Mouse (Mus musculus): ENCODE data around the gene Gcsam. TPM values are rescaled to one million over a fixed set of nuclear protein-coding genes. Genes with fewer than 3 reads are reported as not detected.

The Gcsam gene
- polyA plus RNA-seq (2012; rRNA removed) = 0.04 and 0.05 TPM in 2 replicates

DNA sequence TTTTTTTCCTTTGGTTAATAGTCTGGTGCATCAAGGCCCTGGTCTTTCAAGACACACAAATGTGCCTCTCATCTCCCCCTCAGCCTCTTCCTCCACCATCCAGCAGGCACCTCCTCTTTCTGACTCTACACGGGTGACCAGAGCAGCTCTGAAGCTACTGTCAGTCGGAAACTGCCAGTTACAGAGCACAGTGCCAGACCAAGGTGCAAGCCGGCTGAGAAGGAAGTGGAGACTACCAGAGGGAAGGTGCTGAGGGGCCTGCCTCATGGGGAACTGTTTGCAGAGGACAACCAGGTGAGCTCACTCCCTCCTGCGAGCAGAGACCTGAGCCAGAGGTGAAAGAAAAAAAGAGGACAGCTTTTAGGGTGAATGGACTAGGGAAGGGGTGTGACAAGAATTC, at the start of gene Gcsam:
TSS of gene Gcsam (plus strand) at position 114 of the 400 bp plus-strand sequence.
- TF ChIP-seq POLR2A (IDR thresholded peaks at IDR 0.05; ENCODE audit: borderline replicate concordance, extremely low read depth, insufficient read depth, insufficient read length, poor library complexity, severe bottlenecking) (no peak), CTCF (IDR thresholded peaks at IDR 0.05; ENCODE audit: borderline replicate concordance, extremely low read depth, insufficient read depth, insufficient read length) (no peak)
- DNase-seq (ENCODE audit: low read depth) = no peak

- no peak for TF ChIP-seq CTCF (IDR thresholded peaks at IDR 0.05; ENCODE audit: borderline replicate concordance, extremely low read depth, insufficient read depth, insufficient read length)
- no peak for TF ChIP-seq POLR2A (IDR thresholded peaks at IDR 0.05; ENCODE audit: borderline replicate concordance, extremely low read depth, insufficient read depth, insufficient read length, poor library complexity, severe bottlenecking)
- no peak for DNase-seq (ENCODE audit: low read depth)
These were observed 48.4 kb upstream of the Gcsam start for GRCm38 (mm10) chr16:45561747-45562146.

DNA sequence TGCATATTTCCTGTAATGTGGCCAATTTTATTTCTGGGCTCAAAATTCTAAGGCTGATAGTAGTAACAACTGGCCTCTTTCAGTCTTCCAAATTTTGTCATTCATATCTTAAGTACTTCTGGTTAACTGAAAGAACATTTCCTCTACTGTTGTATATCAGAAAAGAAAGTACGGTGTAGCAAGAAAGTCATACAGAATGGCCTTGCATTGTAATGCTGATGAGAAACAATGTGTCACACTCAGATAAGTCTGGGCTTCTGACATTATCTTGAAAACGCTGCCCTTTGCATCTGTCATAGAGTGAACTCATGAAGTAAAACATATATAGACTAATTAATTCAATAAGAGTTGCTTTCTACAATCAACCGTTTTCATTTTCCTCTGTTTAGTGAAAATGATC, 37.9 kb upstream of the Gcsam start:
- TF ChIP-seq POLR2A (IDR thresholded peaks at IDR 0.05; ENCODE audit: borderline replicate concordance, extremely low read depth, insufficient read depth, insufficient read length, poor library complexity, severe bottlenecking) (no peak), CTCF (IDR thresholded peaks at IDR 0.05; ENCODE audit: borderline replicate concordance, extremely low read depth, insufficient read depth, insufficient read length) (no peak)
- DNase-seq (ENCODE audit: low read depth) = no peak

GRCm38 (mm10) chr16:45579883-45580282, 30.3 kb upstream of the Gcsam start:
- DNase-seq (ENCODE audit: low read depth) = no peak
- TF ChIP-seq CTCF (IDR thresholded peaks at IDR 0.05; ENCODE audit: borderline replicate concordance, extremely low read depth, insufficient read depth, insufficient read length) = no peak
- TF ChIP-seq POLR2A (IDR thresholded peaks at IDR 0.05; ENCODE audit: borderline replicate concordance, extremely low read depth, insufficient read depth, insufficient read length, poor library complexity, severe bottlenecking) = no peak

- no peak for TF ChIP-seq POLR2A (IDR thresholded peaks at IDR 0.05; ENCODE audit: borderline replicate concordance, extremely low read depth, insufficient read depth, insufficient read length, poor library complexity, severe bottlenecking)
- TF ChIP-seq CTCF (IDR thresholded peaks at IDR 0.05; ENCODE audit: borderline replicate concordance, extremely low read depth, insufficient read depth, insufficient read length) = peak; percentile 42; the same call in 1 of the 2 replicates
- DNase-seq (ENCODE audit: low read depth) = peak; percentile 33
These were observed 27.7 kb upstream of the Gcsam start for GRCm38 (mm10) chr16:45582512-45582911.

- TF ChIP-seq CTCF (IDR thresholded peaks at IDR 0.05; ENCODE audit: borderline replicate concordance, extremely low read depth, insufficient read depth, insufficient read length) = no peak
- no peak for TF ChIP-seq POLR2A (IDR thresholded peaks at IDR 0.05; ENCODE audit: borderline replicate concordance, extremely low read depth, insufficient read depth, insufficient read length, poor library complexity, severe bottlenecking)
- peak; percentile 60 for DNase-seq (ENCODE audit: low read depth)
These were observed 16.5 kb upstream of the Gcsam start for GRCm38 (mm10) chr16:45593656-45594055.

DNA sequence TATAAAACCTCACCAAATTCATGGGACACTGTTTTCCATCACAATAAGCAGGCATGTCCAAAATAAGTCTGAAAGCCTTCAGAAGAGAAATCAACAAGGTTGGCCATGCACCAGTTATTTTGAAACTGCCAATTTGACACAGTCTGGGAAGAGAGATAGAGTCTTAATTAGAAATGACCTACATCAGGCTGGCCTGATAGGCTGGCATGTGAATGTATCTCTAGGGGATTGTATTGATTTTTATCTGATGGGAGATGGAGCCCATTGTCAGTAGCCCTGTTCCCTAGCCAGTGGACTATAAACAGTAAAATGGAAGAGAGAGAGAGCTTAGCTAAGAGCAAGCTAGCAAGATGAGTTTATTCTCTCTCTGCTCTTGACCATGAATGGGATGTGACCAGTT, 14.7 kb upstream of the Gcsam start:
- TF ChIP-seq CTCF (IDR thresholded peaks at IDR 0.05; ENCODE audit: borderline replicate concordance, extremely low read depth, insufficient read depth, insufficient read length) (no peak), POLR2A (IDR thresholded peaks at IDR 0.05; ENCODE audit: borderline replicate concordance, extremely low read depth, insufficient read depth, insufficient read length, poor library complexity, severe bottlenecking) (no peak)
- DNase-seq (ENCODE audit: low read depth) = peak; percentile 5

DNA sequence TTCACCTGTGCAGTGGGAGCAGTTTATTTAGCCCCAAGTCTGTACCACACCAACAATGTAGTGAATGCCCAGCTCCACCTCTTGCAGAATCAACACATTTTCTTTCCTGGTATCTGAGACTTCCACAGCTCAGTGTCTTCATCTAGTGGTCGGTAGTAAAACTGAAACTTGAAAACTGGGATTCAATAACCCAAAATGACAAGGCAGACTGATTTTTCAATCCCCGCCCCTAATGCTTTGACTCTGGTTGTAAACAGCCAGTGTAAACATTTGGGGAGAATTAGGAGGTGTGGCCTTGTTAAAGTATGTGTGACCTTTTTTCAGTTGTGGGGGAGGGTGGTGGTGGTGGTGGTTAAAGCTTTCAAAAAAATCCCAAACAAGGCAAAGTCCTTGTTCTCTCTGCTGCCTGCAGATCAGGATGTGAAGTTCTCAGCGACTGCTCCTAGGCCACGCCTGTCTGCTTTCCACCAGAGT, 1.7 kb upstream of the Gcsam start:
- TF ChIP-seq CTCF (IDR thresholded peaks at IDR 0.05; ENCODE audit: borderline replicate concordance, extremely low read depth, insufficient read depth, insufficient read length) = peak; percentile 42; the same call in 1 of the 2 replicates
- no peak for TF ChIP-seq POLR2A (IDR thresholded peaks at IDR 0.05; ENCODE audit: borderline replicate concordance, extremely low read depth, insufficient read depth, insufficient read length, poor library complexity, severe bottlenecking)
- DNase-seq (ENCODE audit: low read depth) = peak; percentile 54

- TF ChIP-seq CTCF (IDR thresholded peaks at IDR 0.05; ENCODE audit: borderline replicate concordance, extremely low read depth, insufficient read depth, insufficient read length) = peak; percentile 50; the same call in 1 of the 2 replicates
- TF ChIP-seq POLR2A (IDR thresholded peaks at IDR 0.05; ENCODE audit: borderline replicate concordance, extremely low read depth, insufficient read depth, insufficient read length, poor library complexity, severe bottlenecking) = no peak
- DNase-seq (ENCODE audit: low read depth) = peak; percentile 43
These were observed 880 bp upstream of the Gcsam start for GRCm38 (mm10) chr16:45609300-45609699.

DNA sequence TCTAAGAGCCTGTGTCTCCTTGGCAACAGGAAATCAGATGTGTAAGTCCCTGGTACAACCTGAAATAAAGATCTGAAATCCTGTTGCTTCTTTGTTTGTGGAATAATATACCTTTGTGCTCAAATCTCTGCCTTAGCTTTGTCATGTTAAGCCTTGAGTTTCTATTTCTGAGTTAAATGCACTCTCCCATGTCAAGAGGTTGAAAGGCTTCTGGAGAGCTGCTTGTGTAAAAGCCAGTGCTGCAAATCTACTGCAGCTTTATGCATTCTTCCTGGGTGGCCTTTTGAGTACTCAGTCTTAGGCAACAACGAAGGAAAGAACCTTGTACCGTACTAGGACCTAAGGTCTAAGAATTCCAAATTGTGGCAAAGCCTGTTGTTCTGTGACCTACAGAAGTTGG, 3.1 kb downstream of the Gcsam start:
- TF ChIP-seq POLR2A (IDR thresholded peaks at IDR 0.05; ENCODE audit: borderline replicate concordance, extremely low read depth, insufficient read depth, insufficient read length, poor library complexity, severe bottlenecking) (no peak), CTCF (IDR thresholded peaks at IDR 0.05; ENCODE audit: borderline replicate concordance, extremely low read depth, insufficient read depth, insufficient read length) (no peak)
- peak; percentile 32 for DNase-seq (ENCODE audit: low read depth)

- TF ChIP-seq CTCF (IDR thresholded peaks at IDR 0.05; ENCODE audit: borderline replicate concordance, extremely low read depth, insufficient read depth, insufficient read length) = no peak
- no peak for TF ChIP-seq POLR2A (IDR thresholded peaks at IDR 0.05; ENCODE audit: borderline replicate concordance, extremely low read depth, insufficient read depth, insufficient read length, poor library complexity, severe bottlenecking)
- DNase-seq (ENCODE audit: low read depth) = no peak
These were observed 5.8 kb downstream of the Gcsam start for GRCm38 (mm10) chr16:45615944-45616343.

- no peak for TF ChIP-seq POLR2A (IDR thresholded peaks at IDR 0.05; ENCODE audit: borderline replicate concordance, extremely low read depth, insufficient read depth, insufficient read length, poor library complexity, severe bottlenecking)
- no peak for TF ChIP-seq CTCF (IDR thresholded peaks at IDR 0.05; ENCODE audit: borderline replicate concordance, extremely low read depth, insufficient read depth, insufficient read length)
- DNase-seq (ENCODE audit: low read depth) = no peak
These were observed 9.7 kb downstream of the Gcsam start for GRCm38 (mm10) chr16:45619751-45620375.
